Mouse (Mus musculus): ENCODE data around the gene Zfyve28. TPM values are rescaled to one million over a fixed set of nuclear protein-coding genes. Genes with fewer than 3 reads are reported as not detected.
A peak's percentile ranks its signal among the peaks of the same experiment; 100 is the strongest.

The Zfyve28 gene
- total RNA-seq, 2 experiments from 2014 or later: 0.04 to 0.25 TPM

- 0 out of 2 replicates have a peak, but pooled peaks have one; percentile 15 for ATAC-seq (replicated peaks; ENCODE audit: poor library complexity)
Measured at GRCm38 (mm10) chr5:34287001-34287837, 1.0 kb downstream of the Zfyve28 start.

- ATAC-seq (replicated peaks; ENCODE audit: poor library complexity): peak; percentile 29; the same call in 1 of the 2 replicates
Measured at GRCm38 (mm10) chr5:34286516-34286915, 1.7 kb downstream of the Zfyve28 start.

- no peak for ATAC-seq (replicated peaks; ENCODE audit: poor library complexity)
Measured at GRCm38 (mm10) chr5:34285285-34285684, 3.0 kb downstream of the Zfyve28 start.

- no peak for ATAC-seq (replicated peaks; ENCODE audit: poor library complexity)
Measured at GRCm38 (mm10) chr5:34284156-34284750, 4.0 kb downstream of the Zfyve28 start.

- ATAC-seq (replicated peaks; ENCODE audit: poor library complexity): no peak
Measured at GRCm38 (mm10) chr5:34283355-34283754, 4.9 kb downstream of the Zfyve28 start.

- ATAC-seq (replicated peaks; ENCODE audit: poor library complexity): no peak
Measured at GRCm38 (mm10) chr5:34280976-34281375, 7.3 kb downstream of the Zfyve28 start.

GRCm38 (mm10) chr5:34279214-34279613, 9.0 kb downstream of the Zfyve28 start:
- ATAC-seq (replicated peaks; ENCODE audit: poor library complexity): no peak

- peak; percentile 58 for ATAC-seq (replicated peaks; ENCODE audit: poor library complexity)
Measured at GRCm38 (mm10) chr5:34278058-34278457, 10.2 kb downstream of the Zfyve28 start.

GRCm38 (mm10) chr5:34276746-34277145, 11.5 kb downstream of the Zfyve28 start:
- ATAC-seq (replicated peaks; ENCODE audit: poor library complexity): no peak

GRCm38 (mm10) chr5:34276191-34276590, 12.1 kb downstream of the Zfyve28 start:
- no peak for ATAC-seq (replicated peaks; ENCODE audit: poor library complexity)

GRCm38 (mm10) chr5:34274676-34275293, 13.5 kb downstream of the Zfyve28 start:
- ATAC-seq (replicated peaks; ENCODE audit: poor library complexity): no peak

- no peak for ATAC-seq (replicated peaks; ENCODE audit: poor library complexity)
Measured at GRCm38 (mm10) chr5:34274268-34274667, 14.0 kb downstream of the Zfyve28 start.

- ATAC-seq (replicated peaks; ENCODE audit: poor library complexity): no peak
Measured at GRCm38 (mm10) chr5:34273251-34273681, 15.0 kb downstream of the Zfyve28 start.

GRCm38 (mm10) chr5:34271743-34272142, 16.5 kb downstream of the Zfyve28 start:
- ATAC-seq (replicated peaks; ENCODE audit: poor library complexity): peak; percentile 87

GRCm38 (mm10) chr5:34269921-34270465, 18.3 kb downstream of the Zfyve28 start:
- ATAC-seq (replicated peaks; ENCODE audit: poor library complexity): peak; percentile 56

GRCm38 (mm10) chr5:34269197-34269920, 18.9 kb downstream of the Zfyve28 start:
- no peak for ATAC-seq (replicated peaks; ENCODE audit: poor library complexity)

- no peak for ATAC-seq (replicated peaks; ENCODE audit: poor library complexity)
Measured at GRCm38 (mm10) chr5:34266065-34266464, 22.2 kb downstream of the Zfyve28 start.

- no peak for ATAC-seq (replicated peaks; ENCODE audit: poor library complexity)
Measured at GRCm38 (mm10) chr5:34259172-34259816, 29.0 kb downstream of the Zfyve28 start.

- ATAC-seq (replicated peaks; ENCODE audit: poor library complexity): 0 out of 2 replicates have a peak, but pooled peaks have one; percentile 50
Measured at GRCm38 (mm10) chr5:34255189-34255588, 33.1 kb downstream of the Zfyve28 start.

GRCm38 (mm10) chr5:34254309-34254708, 33.9 kb downstream of the Zfyve28 start:
- ATAC-seq (replicated peaks; ENCODE audit: poor library complexity): no peak
